Mouse (Mus musculus): Measurements from ENCODE around the gene Gm2696. TPM values are rescaled to one million over a fixed set of nuclear protein-coding genes. Genes with fewer than 3 reads are reported as not detected.
"Not testable (repeated sequence)": the region's sequence is repeated elsewhere in the genome, so short reads cannot be mapped to it uniquely, and the experiment has no call there.

The Gm2696 gene
- not detected in 2 replicates for polyA plus RNA-seq (2014; fragmentation: Nextera tagmentation; extraction: Ambion mirVana)

GRCm38 (mm10) chr10:77814382-77814781 lies at the start of gene Gm2696:
TSS of gene Gm2696 (plus strand) at chr10:77814682.
- Histone ChIP-seq H3K27me3 (ENCODE audit: control insufficient read depth, insufficient read depth, low read length) (no peaks in the 10 kb centered on the region), H3K27ac (ENCODE audit: low read length) (no peak within 1 kb of the TSS), H3K4me1 (ENCODE audit: control insufficient read depth, insufficient read depth, low read length) (no peaks in the 10 kb centered on the region), H3K9me3 (ENCODE audit: control insufficient read depth, low read depth, low read length) (no peaks in the 10 kb centered on the region), H3K9ac (replicated peaks; ENCODE audit: low read depth, low read length) (no peak within 1 kb of the TSS), H3K4me2 (replicated peaks; ENCODE audit: low read depth, low read length) (no peak within 1 kb of the TSS), H3K4me3 (ENCODE audit: low read depth, low read length) (no peak within 1 kb of the TSS), H3K36me3 (ENCODE audit: control insufficient read depth, insufficient read depth, low read length) (no peaks in the 10 kb centered on the region)
- no peak for ATAC-seq (ENCODE audit: insufficient number of reproducible peaks, insufficient read depth, low FRiP score, low read depth)
- 41% methylated on average over 4 of the region's 4 CpGs for WGBS

- H3K9ac ChIP-seq (replicated peaks; ENCODE audit: low read depth, low read length), result no peak overlapping the region
- no peaks in the 10 kb centered on the region for H3K27me3 ChIP-seq (ENCODE audit: control insufficient read depth, insufficient read depth, low read length)
- no peak overlapping the region for H3K4me2 ChIP-seq (replicated peaks; ENCODE audit: low read depth, low read length)
- H3K4me1 ChIP-seq (ENCODE audit: control insufficient read depth, insufficient read depth, low read length), result no peaks in the 10 kb centered on the region
- no peaks in the 10 kb centered on the region for H3K9me3 ChIP-seq (ENCODE audit: control insufficient read depth, low read depth, low read length)
- no peak overlapping the region for H3K27ac ChIP-seq (ENCODE audit: low read length)
- WGBS, result 56% methylated on average over 1 of the region's 1 CpGs
- H3K4me3 ChIP-seq (ENCODE audit: low read depth, low read length), result no peak overlapping the region
- no peak for ATAC-seq (ENCODE audit: insufficient number of reproducible peaks, insufficient read depth, low FRiP score, low read depth)
- H3K36me3 ChIP-seq (ENCODE audit: control insufficient read depth, insufficient read depth, low read length), result no peaks in the 10 kb centered on the region
Measured at GRCm38 (mm10) chr10:77769727-77770126, 44.8 kb upstream of the Gm2696 start.

- H3K9me3 ChIP-seq (ENCODE audit: control insufficient read depth, low read depth, low read length); H3K27me3 ChIP-seq (ENCODE audit: control insufficient read depth, insufficient read depth, low read length); H3K27ac ChIP-seq (ENCODE audit: low read length); H3K36me3 ChIP-seq (ENCODE audit: control insufficient read depth, insufficient read depth, low read length); H3K4me1 ChIP-seq (ENCODE audit: control insufficient read depth, insufficient read depth, low read length); H3K9ac ChIP-seq (replicated peaks; ENCODE audit: low read depth, low read length); H3K4me2 ChIP-seq (replicated peaks; ENCODE audit: low read depth, low read length); H3K4me3 ChIP-seq (ENCODE audit: low read depth, low read length); ATAC-seq (ENCODE audit: insufficient number of reproducible peaks, insufficient read depth, low FRiP score, low read depth): not testable (repeated sequence)
- WGBS, result 57% methylated on average over 1 of the region's 1 CpGs
Measured at GRCm38 (mm10) chr10:77771225-77771624, 43.3 kb upstream of the Gm2696 start, which contains the start of gene Gm3238. TSS of gene Gm3238 (minus strand) at chr10:77771325.

- H3K36me3 ChIP-seq (ENCODE audit: control insufficient read depth, insufficient read depth, low read length); H3K27ac ChIP-seq (ENCODE audit: low read length); H3K4me3 ChIP-seq (ENCODE audit: low read depth, low read length); H3K9ac ChIP-seq (replicated peaks; ENCODE audit: low read depth, low read length); H3K4me2 ChIP-seq (replicated peaks; ENCODE audit: low read depth, low read length); H3K9me3 ChIP-seq (ENCODE audit: control insufficient read depth, low read depth, low read length); H3K4me1 ChIP-seq (ENCODE audit: control insufficient read depth, insufficient read depth, low read length); ATAC-seq (ENCODE audit: insufficient number of reproducible peaks, insufficient read depth, low FRiP score, low read depth); H3K27me3 ChIP-seq (ENCODE audit: control insufficient read depth, insufficient read depth, low read length): not testable (repeated sequence)
- 91% methylated on average over 1 of the region's 3 CpGs for WGBS
Measured at GRCm38 (mm10) chr10:77772142-77772541, 42.3 kb upstream of the Gm2696 start.

GRCm38 (mm10) chr10:77776844-77777243 lies 37.6 kb upstream of the Gm2696 start, which contains the start of gene Gm7138:
TSS of gene Gm7138 (minus strand) at chr10:77776944.
- not testable (repeated sequence) for H3K36me3 ChIP-seq (ENCODE audit: control insufficient read depth, insufficient read depth, low read length); H3K9ac ChIP-seq (replicated peaks; ENCODE audit: low read depth, low read length); ATAC-seq (ENCODE audit: insufficient number of reproducible peaks, insufficient read depth, low FRiP score, low read depth); H3K27me3 ChIP-seq (ENCODE audit: control insufficient read depth, insufficient read depth, low read length); H3K4me1 ChIP-seq (ENCODE audit: control insufficient read depth, insufficient read depth, low read length); H3K4me3 ChIP-seq (ENCODE audit: low read depth, low read length); H3K9me3 ChIP-seq (ENCODE audit: control insufficient read depth, low read depth, low read length); H3K4me2 ChIP-seq (replicated peaks; ENCODE audit: low read depth, low read length); H3K27ac ChIP-seq (ENCODE audit: low read length)
- 62% methylated on average over 1 of the region's 1 CpGs for WGBS

GRCm38 (mm10) chr10:77782442-77782841 lies 32.0 kb upstream of the Gm2696 start, which contains the start of gene Gm3250:
TSS of gene Gm3250 (minus strand) at chr10:77782542.
- not testable (repeated sequence) for H3K4me2 ChIP-seq (replicated peaks; ENCODE audit: low read depth, low read length); H3K9me3 ChIP-seq (ENCODE audit: control insufficient read depth, low read depth, low read length); H3K36me3 ChIP-seq (ENCODE audit: control insufficient read depth, insufficient read depth, low read length); H3K9ac ChIP-seq (replicated peaks; ENCODE audit: low read depth, low read length); ATAC-seq (ENCODE audit: insufficient number of reproducible peaks, insufficient read depth, low FRiP score, low read depth); H3K4me3 ChIP-seq (ENCODE audit: low read depth, low read length); H3K27me3 ChIP-seq (ENCODE audit: control insufficient read depth, insufficient read depth, low read length); H3K4me1 ChIP-seq (ENCODE audit: control insufficient read depth, insufficient read depth, low read length); H3K27ac ChIP-seq (ENCODE audit: low read length)
- WGBS, result no CpG with 5 or more reads among the region's 1 CpGs

- ATAC-seq (ENCODE audit: insufficient number of reproducible peaks, insufficient read depth, low FRiP score, low read depth); H3K4me1 ChIP-seq (ENCODE audit: control insufficient read depth, insufficient read depth, low read length); H3K9me3 ChIP-seq (ENCODE audit: control insufficient read depth, low read depth, low read length); H3K27me3 ChIP-seq (ENCODE audit: control insufficient read depth, insufficient read depth, low read length); H3K4me3 ChIP-seq (ENCODE audit: low read depth, low read length); H3K4me2 ChIP-seq (replicated peaks; ENCODE audit: low read depth, low read length); H3K9ac ChIP-seq (replicated peaks; ENCODE audit: low read depth, low read length); H3K36me3 ChIP-seq (ENCODE audit: control insufficient read depth, insufficient read depth, low read length); H3K27ac ChIP-seq (ENCODE audit: low read length): not testable (repeated sequence)
- 88% methylated on average over 1 of the region's 3 CpGs for WGBS
Measured at GRCm38 (mm10) chr10:77783396-77783795, 31.1 kb upstream of the Gm2696 start.

- 71% methylated on average over 1 of the region's 1 CpGs for WGBS
- H3K4me2 ChIP-seq (replicated peaks; ENCODE audit: low read depth, low read length); ATAC-seq (ENCODE audit: insufficient number of reproducible peaks, insufficient read depth, low FRiP score, low read depth); H3K4me1 ChIP-seq (ENCODE audit: control insufficient read depth, insufficient read depth, low read length); H3K27me3 ChIP-seq (ENCODE audit: control insufficient read depth, insufficient read depth, low read length); H3K36me3 ChIP-seq (ENCODE audit: control insufficient read depth, insufficient read depth, low read length); H3K27ac ChIP-seq (ENCODE audit: low read length); H3K9ac ChIP-seq (replicated peaks; ENCODE audit: low read depth, low read length); H3K9me3 ChIP-seq (ENCODE audit: control insufficient read depth, low read depth, low read length); H3K4me3 ChIP-seq (ENCODE audit: low read depth, low read length): not testable (repeated sequence)
Measured at GRCm38 (mm10) chr10:77787876-77788275, 26.6 kb upstream of the Gm2696 start, which contains the start of gene Gm7137. TSS of gene Gm7137 (minus strand) at chr10:77788200.

- 87% methylated on average over 2 of the region's 2 CpGs for WGBS
- Histone ChIP-seq H3K4me2 (replicated peaks; ENCODE audit: low read depth, low read length) (no peak overlapping the region), H3K4me1 (ENCODE audit: control insufficient read depth, insufficient read depth, low read length) (no peaks in the 10 kb centered on the region), H3K9me3 (ENCODE audit: control insufficient read depth, low read depth, low read length) (no peaks in the 10 kb centered on the region), H3K27ac (ENCODE audit: low read length) (no peak overlapping the region), H3K4me3 (ENCODE audit: low read depth, low read length) (no peak overlapping the region), H3K27me3 (ENCODE audit: control insufficient read depth, insufficient read depth, low read length) (no peaks in the 10 kb centered on the region), H3K36me3 (ENCODE audit: control insufficient read depth, insufficient read depth, low read length) (no peaks in the 10 kb centered on the region), H3K9ac (replicated peaks; ENCODE audit: low read depth, low read length) (no peak overlapping the region)
- no peak for ATAC-seq (ENCODE audit: insufficient number of reproducible peaks, insufficient read depth, low FRiP score, low read depth)
Measured at GRCm38 (mm10) chr10:77788621-77789020, 25.9 kb upstream of the Gm2696 start.

All from stomach, embryonic 14.5 days (tissue).